Comparison of ENCODE assay signal across 24 mouse cellular contexts in the genomic region with DNA sequence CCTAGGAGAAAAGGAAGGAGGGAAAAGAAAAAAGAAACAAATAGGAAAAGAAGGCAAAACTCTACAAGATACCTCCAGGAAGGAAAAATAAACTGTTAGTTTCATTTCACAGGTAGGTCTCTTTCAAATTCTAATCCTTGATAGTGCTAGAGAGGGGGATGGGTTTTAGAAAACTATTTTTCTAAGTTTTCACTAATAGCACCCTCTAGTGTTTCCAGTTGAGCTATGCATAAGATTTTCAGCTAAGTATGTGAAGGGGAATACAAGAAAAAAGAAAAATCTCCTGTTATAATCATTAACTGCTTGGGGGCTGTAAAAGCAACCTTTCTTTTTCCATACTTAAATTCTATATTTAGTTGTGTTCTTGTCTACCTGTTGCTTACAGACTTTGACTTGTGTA. TPM values are rescaled to one million over a fixed set of nuclear protein-coding genes. Genes with fewer than 3 reads are reported as not detected.
A peak's percentile ranks its signal among the peaks of the same experiment; 100 is the strongest.
DNase-seq lines count a peak whose midpoint lies in the region; ATAC-seq lines count a peak whose summit lies in the region.
"Had no signal": no experiment of that assay in that cellular context is flagged by ENCODE, and none has a peak within 500 bp of the region (broad histone marks: within the 10 kb centered on the region; RNA-seq: fewer than 3 reads in every experiment).

No protein-coding gene starts in this region.

- no peaks in the 10 kb centered on the region for H3K27me3 ChIP-seq in embryonic facial prominence, embryonic 11.5 days (ENCODE audit: control insufficient read depth, insufficient read depth, low read length)
- H3K27me3 ChIP-seq in embryonic facial prominence, embryonic 10.5 days (replicated peaks; ENCODE audit: low read depth, poor library complexity, severe bottlenecking) = peaks cover 9% of the 10 kb centered on the region

- no peaks in the 10 kb centered on the region for H3K4me1 ChIP-seq in embryonic facial prominence, embryonic 11.5 days (ENCODE audit: control insufficient read depth, insufficient read depth, low read length)
- 0 out of 2 replicates have a peak, but pooled peaks cover 3% of the 10 kb centered on the region for H3K4me1 ChIP-seq in embryonic facial prominence, embryonic 10.5 days

- no peak overlapping the region for H3K4me2 ChIP-seq in embryonic facial prominence, embryonic 11.5 days (ENCODE audit: low read depth, low read length)

- no peaks in the 10 kb centered on the region for H3K36me3 ChIP-seq in embryonic facial prominence, embryonic 11.5 days (replicated peaks; ENCODE audit: control insufficient read depth, insufficient read depth, low read depth, low read length)
- H3K36me3 ChIP-seq in embryonic facial prominence, embryonic 10.5 days (replicated peaks) = no peaks in the 10 kb centered on the region

- peak; percentile 42 for DNase-seq in embryonic facial prominence, embryonic 11.5 days (ENCODE audit: low spot score)
- no peak for DNase-seq in embryonic facial prominence, embryonic 10.5 days (ENCODE audit: low spot score)
- peak; percentile 2 for DNase-seq in kidney, adult 9 months
- no peak for DNase-seq in kidney, adult 8-10 months
- DNase-seq in retina, embryonic 14.5 days (ENCODE audit: low spot score) = peak; percentile 60
- DNase-seq in retina, postnatal 1 day = no peak
- DNase-seq in ovary, postnatal 10 days (ENCODE audit: low spot score) = no peak
- DNase-seq in layer of hippocampus, postnatal 14 days (ENCODE audit: low spot score in 2 of 2) = no peak
- DNase-seq: adrenal gland, postnatal 36 days; B cell, adult 2 months; heart, adult 18-20 months; kidney, adult 11 months; right cerebral cortex, adult 18-20 months had no signal

- no peak for ATAC-seq in embryonic facial prominence, embryonic 11.5 days (replicated peaks; ENCODE audit: insufficient number of reproducible peaks, low FRiP score, low TSS enrichment, low read depth)
- ATAC-seq: activated CD4-positive, CD25-positive, alpha-beta regulatory T cell, adult 4 months had no signal

- no peak overlapping the region for H3K27ac ChIP-seq in embryonic facial prominence, embryonic 11.5 days (replicated peaks; ENCODE audit: low read depth, low read length)
- H3K27ac ChIP-seq in embryonic facial prominence, embryonic 10.5 days (replicated peaks) = no peak overlapping the region

- no peak overlapping the region for H3K4me3 ChIP-seq in embryonic facial prominence, embryonic 11.5 days (ENCODE audit: low read depth, low read length)
- no peak overlapping the region for H3K4me3 ChIP-seq in embryonic facial prominence, embryonic 10.5 days

- no peaks in the 10 kb centered on the region for H3K9me3 ChIP-seq in embryonic facial prominence, embryonic 11.5 days (replicated peaks; ENCODE audit: control insufficient read depth, low read length)
- no peaks in the 10 kb centered on the region for H3K9me3 ChIP-seq in embryonic facial prominence, embryonic 10.5 days

- no peak overlapping the region for H3K9ac ChIP-seq in embryonic facial prominence, embryonic 11.5 days (replicated peaks; ENCODE audit: low read length)

RNA-seq across cellular contexts. Expression of a gene that starts 4.5 kb away (rescaled TPM):
- polyA plus RNA-seq in embryonic facial prominence, embryonic 11.5 days (2014; fragmentation: Nextera tagmentation; extraction: Ambion mirVana) = 3.7 and 4.7 TPM in 2 replicates
- polyA plus RNA-seq in embryonic facial prominence, embryonic 10.5 days (2016; fragmentation: Nextera tagmentation; extraction: Ambion mirVana) = 3.2 and 5.4 TPM in 2 replicates
- total RNA-seq in layer of hippocampus, postnatal 14 days (2021) = 10 to 100 TPM; 13.8 to 14.6 TPM
- total RNA-seq: heart, postnatal 25 days; monocyte, adult 5-6 weeks had no signal

RNA-seq across cellular contexts. Expression of a gene that starts 27.4 kb away (rescaled TPM):
- polyA plus RNA-seq in embryonic facial prominence, embryonic 11.5 days (2014; fragmentation: Nextera tagmentation; extraction: Ambion mirVana) = not detected in 2 replicates
- not detected in 2 replicates for polyA plus RNA-seq in embryonic facial prominence, embryonic 10.5 days (2016; fragmentation: Nextera tagmentation; extraction: Ambion mirVana)
- total RNA-seq in layer of hippocampus, postnatal 14 days (2021) = not detected
- total RNA-seq: adrenal gland, postnatal 36 days; ES-E14; heart, adult 18-20 months; heart, postnatal 25 days; layer of hippocampus, adult 18-20 months; left cerebral cortex, postnatal 36 days; monocyte, adult 5-6 weeks had no signal
- polyA plus RNA-seq: activated CD4-positive, CD25-positive, alpha-beta regulatory T cell, adult 4 months; cortical plate, adult 2 months; liver, embryonic 16.5 days; neural tube, embryonic 14.5 days; spleen, adult 2 months; urinary bladder, adult 2 months had no signal

Comparison
In these comparisons a context has a peak if more than half of its experiments do, and no peak if none do; other contexts are left out.
1. DNase-seq: peak in embryonic facial prominence, embryonic 11.5 days (single experiment), kidney, adult 9 months (single experiment) and retina, embryonic 14.5 days (single experiment); none in embryonic facial prominence, embryonic 10.5 days (single experiment), kidney, adult 8-10 months (0 of 2), retina, postnatal 1 day (single experiment), ovary, postnatal 10 days (single experiment) and layer of hippocampus, postnatal 14 days (0 of 2).